ENCODE assay signal across 12 mouse cellular contexts in genomic region chr17:31740059-31740458, GRCm38 (mm10).
DNase-seq lines count a peak whose midpoint lies in the region; ATAC-seq and TF ChIP-seq lines count a peak whose summit lies in the region.
"Had no signal": no experiment of that assay in that cellular context is flagged by ENCODE, and none has a peak within 500 bp of the region (broad histone marks: within the 10 kb centered on the region; RNA-seq: fewer than 3 reads in every experiment).

No protein-coding gene starts in this region.

- no peaks in the 10 kb centered on the region for H3K27me3 ChIP-seq in kidney, embryonic 16.5 days (ENCODE audit: insufficient read depth, low read length)
- H3K27me3 ChIP-seq in lung, embryonic 14.5 days (ENCODE audit: insufficient read depth, low read length), result no peaks in the 10 kb centered on the region
- H3K27me3 ChIP-seq: embryonic facial prominence, embryonic 12.5 days; stomach, embryonic 15.5 days had no signal

- no peak overlapping the region for H3K9ac ChIP-seq in kidney, embryonic 16.5 days (replicated peaks; ENCODE audit: low read length)
- H3K9ac ChIP-seq in lung, embryonic 14.5 days, result no peak overlapping the region
- H3K9ac ChIP-seq: embryonic facial prominence, embryonic 12.5 days; stomach, embryonic 15.5 days had no signal

- no peak overlapping the region for H3K27ac ChIP-seq in kidney, embryonic 16.5 days (ENCODE audit: low read length)
- no peak overlapping the region for H3K27ac ChIP-seq in lung, embryonic 14.5 days (ENCODE audit: low read depth)
- H3K27ac ChIP-seq: embryonic facial prominence, embryonic 12.5 days; stomach, embryonic 15.5 days had no signal

- no peak overlapping the region for H3K4me3 ChIP-seq in kidney, embryonic 16.5 days (ENCODE audit: low read length)
- no peak overlapping the region for H3K4me3 ChIP-seq in lung, embryonic 14.5 days (ENCODE audit: low read depth, low read length)
- H3K4me3 ChIP-seq: embryonic facial prominence, embryonic 12.5 days; stomach, embryonic 15.5 days had no signal

- WGBS in kidney, embryonic 16.5 days, result 46% methylated on average over 11 of the region's 11 CpGs
- WGBS in lung, embryonic 14.5 days, result 52% methylated on average over 11 of the region's 11 CpGs

- H3K36me3 ChIP-seq in kidney, embryonic 16.5 days (ENCODE audit: insufficient read depth, low read length), result no peaks in the 10 kb centered on the region
- no peaks in the 10 kb centered on the region for H3K36me3 ChIP-seq in lung, embryonic 14.5 days (ENCODE audit: insufficient read depth)
- H3K36me3 ChIP-seq: embryonic facial prominence, embryonic 12.5 days; stomach, embryonic 15.5 days had no signal

- no peak overlapping the region for H3K4me2 ChIP-seq in kidney, embryonic 16.5 days (replicated peaks; ENCODE audit: low read depth, low read length)
- H3K4me2 ChIP-seq in lung, embryonic 14.5 days, result no peak overlapping the region
- H3K4me2 ChIP-seq: embryonic facial prominence, embryonic 12.5 days; stomach, embryonic 15.5 days had no signal

- no peak for TF ChIP-seq CTCF in lung, embryonic 14.5 days (IDR thresholded peaks at IDR 0.05; ENCODE audit: low read depth)

- H3K9me3 ChIP-seq in kidney, embryonic 16.5 days (ENCODE audit: low read length), result no peaks in the 10 kb centered on the region
- H3K9me3 ChIP-seq in lung, embryonic 14.5 days (ENCODE audit: low read depth, low read length), result no peaks in the 10 kb centered on the region
- H3K9me3 ChIP-seq: embryonic facial prominence, embryonic 12.5 days; stomach, embryonic 15.5 days had no signal

- peak; percentile 33 for DNase-seq in kidney, adult 18-20 months
- peak; percentile 44 for DNase-seq in kidney, adult 9 months
- DNase-seq in lung, embryonic 14.5 days, result peak; percentile 58
- no peak for DNase-seq in spleen, postnatal 4 days (ENCODE audit: low spot score in 2 of 2)
- DNase-seq in cerebellum, postnatal 36 days, result no peak
- DNase-seq: layer of hippocampus, postnatal 36 days; left cerebral cortex, postnatal 4 days; thymus, postnatal 14 days had no signal

- ATAC-seq in kidney, embryonic 16.5 days (ENCODE audit: low FRiP score, low TSS enrichment), result no peak
- ATAC-seq in lung, embryonic 14.5 days (ENCODE audit: insufficient read depth), result no peak
- 0 out of 2 replicates have a peak, but pooled peaks have one; percentile 11 for ATAC-seq in megakaryocyte progenitor cell, adult 5-6 weeks (replicated peaks; ENCODE audit: poor library complexity)

- peaks cover 9% of the 10 kb centered on the region; the same call in 1 of the 2 replicates for H3K4me1 ChIP-seq in kidney, embryonic 16.5 days (ENCODE audit: insufficient read depth, low read length)
- peaks cover 6% of the 10 kb centered on the region; the same call in 1 of the 2 replicates for H3K4me1 ChIP-seq in lung, embryonic 14.5 days (ENCODE audit: insufficient read depth)
- H3K4me1 ChIP-seq: embryonic facial prominence, embryonic 12.5 days had no signal

Comparison
In these comparisons a context has a peak if more than half of its experiments do, and no peak if none do; other contexts are left out.
1. DNase-seq: peak in kidney, adult 18-20 months (single experiment), kidney, adult 9 months (single experiment) and lung, embryonic 14.5 days (single experiment); none in spleen, postnatal 4 days (0 of 2) and cerebellum, postnatal 36 days (0 of 2).